Mouse (Mus musculus): ENCODE data around the gene Pcnx. TPM values are rescaled to one million over a fixed set of nuclear protein-coding genes. Genes with fewer than 3 reads are reported as not detected.

Pcnx gene
- polyA plus RNA-seq, 1 experiment from 2014 or later, result 11.4 TPM

- 84% methylated on average over 2 of the region's 2 CpGs for WGBS
- DNase-seq (ENCODE audit: low spot score, missing footprints), result no peak
- no peaks in the 10 kb centered on the region for H3K36me3 ChIP-seq (ENCODE audit: control insufficient read depth, insufficient read depth, low read length)
Measured at GRCm38 (mm10) chr12:81828355-81828754, 31.5 kb upstream of the Pcnx start.

GRCm38 (mm10) chr12:81832039-81832738, 27.6 kb upstream of the Pcnx start:
- Histone ChIP-seq H3K27me3 (ENCODE audit: control insufficient read depth, insufficient read depth, low read length) (no peaks in the 10 kb centered on the region), H3K4me3 (ENCODE audit: low read depth, low read length) (no peak overlapping the region), H3K4me1 (ENCODE audit: control insufficient read depth, insufficient read depth, low read length) (no peaks in the 10 kb centered on the region), H3K9ac (ENCODE audit: low read length) (no peak overlapping the region), H3K36me3 (ENCODE audit: control insufficient read depth, insufficient read depth, low read length) (no peaks in the 10 kb centered on the region), H3K4me2 (no peak overlapping the region), H3K27ac (ENCODE audit: low read depth, low read length) (no peak overlapping the region), H3K9me3 (ENCODE audit: control insufficient read depth, low read length) (no peaks in the 10 kb centered on the region)
- 81% methylated on average over 5 of the region's 5 CpGs for WGBS
- DNase-seq (ENCODE audit: low spot score, missing footprints) (no peak), ATAC-seq (ENCODE audit: low FRiP score) (no peak)

More at GRCm38 (mm10) chr12:81828355-81828754, 31.5 kb upstream of the Pcnx start:
- Histone ChIP-seq H3K4me3 (ENCODE audit: low read depth, low read length) (no peak overlapping the region), H3K4me2 (no peak overlapping the region), H3K27ac (ENCODE audit: low read depth, low read length) (no peak overlapping the region), H3K9ac (ENCODE audit: low read length) (no peak overlapping the region), H3K9me3 (ENCODE audit: control insufficient read depth, low read length) (no peaks in the 10 kb centered on the region), H3K27me3 (ENCODE audit: control insufficient read depth, insufficient read depth, low read length) (no peaks in the 10 kb centered on the region), H3K4me1 (ENCODE audit: control insufficient read depth, insufficient read depth, low read length) (no peaks in the 10 kb centered on the region)
- no peak for ATAC-seq (ENCODE audit: low FRiP score)

- no peaks in the 10 kb centered on the region for H3K27me3 ChIP-seq (ENCODE audit: control insufficient read depth, insufficient read depth, low read length)
- H3K4me2 ChIP-seq, result no peak overlapping the region
- no peak overlapping the region for H3K4me3 ChIP-seq (ENCODE audit: low read depth, low read length)
- no peaks in the 10 kb centered on the region for H3K36me3 ChIP-seq (ENCODE audit: control insufficient read depth, insufficient read depth, low read length)
- no peak overlapping the region for H3K9ac ChIP-seq (ENCODE audit: low read length)
- H3K27ac ChIP-seq (ENCODE audit: low read depth, low read length), result no peak overlapping the region
- ATAC-seq (ENCODE audit: low FRiP score), result no peak
- no peaks in the 10 kb centered on the region for H3K9me3 ChIP-seq (ENCODE audit: control insufficient read depth, low read length)
- 92% methylated on average over 2 of the region's 2 CpGs for WGBS
- DNase-seq (ENCODE audit: low spot score, missing footprints), result no peak
- no peaks in the 10 kb centered on the region for H3K4me1 ChIP-seq (ENCODE audit: control insufficient read depth, insufficient read depth, low read length)
Measured at GRCm38 (mm10) chr12:81833094-81833493, 26.7 kb upstream of the Pcnx start.

- H3K27ac ChIP-seq (ENCODE audit: low read depth, low read length), result no peak overlapping the region
- no peaks in the 10 kb centered on the region for H3K4me1 ChIP-seq (ENCODE audit: control insufficient read depth, insufficient read depth, low read length)
- H3K9ac ChIP-seq (ENCODE audit: low read length), result no peak overlapping the region
- H3K36me3 ChIP-seq (ENCODE audit: control insufficient read depth, insufficient read depth, low read length), result no peaks in the 10 kb centered on the region
- H3K4me3 ChIP-seq (ENCODE audit: low read depth, low read length), result no peak overlapping the region
- DNase-seq (ENCODE audit: low spot score, missing footprints), result no peak
- 86% methylated on average over 8 of the region's 8 CpGs for WGBS
- H3K4me2 ChIP-seq, result no peak overlapping the region
- H3K27me3 ChIP-seq (ENCODE audit: control insufficient read depth, insufficient read depth, low read length), result no peaks in the 10 kb centered on the region
- H3K9me3 ChIP-seq (ENCODE audit: control insufficient read depth, low read length), result no peaks in the 10 kb centered on the region
- no peak for ATAC-seq (ENCODE audit: low FRiP score)
Measured at GRCm38 (mm10) chr12:81836162-81836561, 23.7 kb upstream of the Pcnx start.

- no peak overlapping the region for H3K4me2 ChIP-seq
- no peaks in the 10 kb centered on the region for H3K4me1 ChIP-seq (ENCODE audit: control insufficient read depth, insufficient read depth, low read length)
- ATAC-seq (ENCODE audit: low FRiP score) (no peak), DNase-seq (ENCODE audit: low spot score, missing footprints) (no peak)
- no peak overlapping the region for H3K4me3 ChIP-seq (ENCODE audit: low read depth, low read length)
- no peaks in the 10 kb centered on the region for H3K36me3 ChIP-seq (ENCODE audit: control insufficient read depth, insufficient read depth, low read length)
- H3K9me3 ChIP-seq (ENCODE audit: control insufficient read depth, low read length), result no peaks in the 10 kb centered on the region
- H3K27ac ChIP-seq (ENCODE audit: low read depth, low read length), result no peak overlapping the region
- WGBS, result 74% methylated on average over 4 of the region's 5 CpGs
- H3K27me3 ChIP-seq (ENCODE audit: control insufficient read depth, insufficient read depth, low read length), result no peaks in the 10 kb centered on the region
- no peak overlapping the region for H3K9ac ChIP-seq (ENCODE audit: low read length)
Measured at GRCm38 (mm10) chr12:81837463-81837862, 22.4 kb upstream of the Pcnx start.

GRCm38 (mm10) chr12:81839663-81840062, 20.2 kb upstream of the Pcnx start:
- no peak for ATAC-seq (ENCODE audit: low FRiP score)
- Histone ChIP-seq H3K4me2 (no peak overlapping the region), H3K27me3 (ENCODE audit: control insufficient read depth, insufficient read depth, low read length) (no peaks in the 10 kb centered on the region), H3K9ac (ENCODE audit: low read length) (no peak overlapping the region), H3K4me3 (ENCODE audit: low read depth, low read length) (no peak overlapping the region), H3K4me1 (ENCODE audit: control insufficient read depth, insufficient read depth, low read length) (no peaks in the 10 kb centered on the region), H3K27ac (ENCODE audit: low read depth, low read length) (no peak overlapping the region), H3K9me3 (ENCODE audit: control insufficient read depth, low read length) (no peaks in the 10 kb centered on the region), H3K36me3 (ENCODE audit: control insufficient read depth, insufficient read depth, low read length) (no peaks in the 10 kb centered on the region)
- DNase-seq (ENCODE audit: low spot score, missing footprints), result no peak
- WGBS, result 88% methylated on average over 5 of the region's 5 CpGs

- no peaks in the 10 kb centered on the region for H3K9me3 ChIP-seq (ENCODE audit: control insufficient read depth, low read length)
- no peak overlapping the region for H3K9ac ChIP-seq (ENCODE audit: low read length)
- H3K4me2 ChIP-seq, result no peak overlapping the region
- H3K36me3 ChIP-seq (ENCODE audit: control insufficient read depth, insufficient read depth, low read length), result no peaks in the 10 kb centered on the region
- WGBS, result 86% methylated on average over 5 of the region's 5 CpGs
- H3K4me1 ChIP-seq (ENCODE audit: control insufficient read depth, insufficient read depth, low read length), result peaks cover 4% of the 10 kb centered on the region; the same call in 1 of the 2 replicates
- no peak for DNase-seq (ENCODE audit: low spot score, missing footprints)
- ATAC-seq (ENCODE audit: low FRiP score), result no peak
- H3K4me3 ChIP-seq (ENCODE audit: low read depth, low read length), result no peak overlapping the region
- no peak overlapping the region for H3K27ac ChIP-seq (ENCODE audit: low read depth, low read length)
- no peaks in the 10 kb centered on the region; the same call in 1 of the 2 replicates for H3K27me3 ChIP-seq (ENCODE audit: control insufficient read depth, insufficient read depth, low read length)
Measured at GRCm38 (mm10) chr12:81841046-81841445, 18.8 kb upstream of the Pcnx start.

- H3K4me2 ChIP-seq, result no peak overlapping the region
- no peak overlapping the region for H3K27ac ChIP-seq (ENCODE audit: low read depth, low read length)
- H3K9me3 ChIP-seq (ENCODE audit: control insufficient read depth, low read length), result no peaks in the 10 kb centered on the region
- 78% methylated on average over 5 of the region's 5 CpGs for WGBS
- no peaks in the 10 kb centered on the region for H3K36me3 ChIP-seq (ENCODE audit: control insufficient read depth, insufficient read depth, low read length)
- H3K9ac ChIP-seq (ENCODE audit: low read length), result no peak overlapping the region
- H3K4me1 ChIP-seq (ENCODE audit: control insufficient read depth, insufficient read depth, low read length), result peaks cover 4% of the 10 kb centered on the region; the same call in 1 of the 2 replicates
- no peaks in the 10 kb centered on the region; the same call in 1 of the 2 replicates for H3K27me3 ChIP-seq (ENCODE audit: control insufficient read depth, insufficient read depth, low read length)
- DNase-seq (ENCODE audit: low spot score, missing footprints) (no peak), ATAC-seq (ENCODE audit: low FRiP score) (no peak)
- no peak overlapping the region for H3K4me3 ChIP-seq (ENCODE audit: low read depth, low read length)
Measured at GRCm38 (mm10) chr12:81843501-81843900, 16.3 kb upstream of the Pcnx start.

GRCm38 (mm10) chr12:81844572-81844971, 15.3 kb upstream of the Pcnx start:
- WGBS, result 51% methylated on average over 13 of the region's 13 CpGs
- no peak overlapping the region for H3K4me3 ChIP-seq (ENCODE audit: low read depth, low read length)

More at GRCm38 (mm10) chr12:81844572-81844971, 15.3 kb upstream of the Pcnx start:
- Histone ChIP-seq H3K27ac (ENCODE audit: low read depth, low read length) (no peak overlapping the region), H3K36me3 (ENCODE audit: control insufficient read depth, insufficient read depth, low read length) (no peaks in the 10 kb centered on the region), H3K9ac (ENCODE audit: low read length) (no peak overlapping the region), H3K9me3 (ENCODE audit: control insufficient read depth, low read length) (no peaks in the 10 kb centered on the region), H3K4me1 (ENCODE audit: control insufficient read depth, insufficient read depth, low read length) (peaks cover 4% of the 10 kb centered on the region; the same call in 1 of the 2 replicates), H3K4me2 (peak overlapping the region; percentile 30; the same call in 1 of the 2 replicates), H3K27me3 (ENCODE audit: control insufficient read depth, insufficient read depth, low read length) (no peaks in the 10 kb centered on the region; the same call in 1 of the 2 replicates)
- DNase-seq (ENCODE audit: low spot score, missing footprints), result no peak
- ATAC-seq (ENCODE audit: low FRiP score), result no peak

Data from midbrain, embryonic 11.5 days (tissue).